Mouse (Mus musculus) liver, embryonic 14.5 days (tissue): Measurements from ENCODE around the gene Cd2.

Experiments used
- CTCF ChIP-seq: IDR thresholded peaks from 2 replicates; pipeline ENCODE4 v1.5.1; 2016; ENCODE audit warnings: antibody characterized with exemption, low read depth, control low read depth
- EP300 ChIP-seq: IDR thresholded peaks from 2 replicates; pipeline ENCODE4 v1.6.1; 2016; ENCODE audit warnings: antibody characterized with exemption, low read depth

DNA sequence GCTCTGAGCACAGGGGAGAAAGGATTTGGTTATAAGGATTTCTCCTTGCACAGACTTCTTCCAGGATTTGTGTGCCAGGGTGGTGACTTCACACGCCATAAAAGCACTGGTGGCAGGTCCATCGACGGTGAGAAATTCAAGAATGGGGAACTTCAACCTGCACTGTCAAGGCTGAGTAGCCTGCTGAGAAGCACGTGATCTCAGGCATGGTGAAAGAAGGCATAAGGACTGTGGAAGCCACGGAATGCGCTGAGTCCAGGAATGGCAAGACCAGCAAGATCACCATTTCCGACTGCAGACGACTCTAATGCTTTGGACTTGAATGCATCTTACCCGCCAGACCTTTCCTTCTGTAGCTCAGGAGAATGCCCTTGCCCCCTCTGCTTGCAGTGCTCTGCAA, 23.2 kb upstream of the Cd2 start:
- TF ChIP-seq CTCF = no peak
- TF ChIP-seq EP300 = no peak
